Mouse (Mus musculus) kidney, adult 2 months (tissue): ENCODE data around the gene Pdcd1lg2.

Source experiments
- CTCF ChIP-seq: fragments of 200-500 bp; conservative IDR thresholded peaks from 2 replicates; pipeline ENCODE4 v1.5.1; 2011; ENCODE audit warnings: low read depth, mild to moderate bottlenecking, control low read depth, low read length, moderate library complexity, mixed read lengths; ENCODE audit not compliant: insufficient read depth, insufficient read length
- POLR2A ChIP-seq: fragments of 200-500 bp; IDR thresholded peaks from one replicate; pipeline ENCODE4 v1.6.1; 2011; ENCODE audit warnings: low read depth, low read length, control low read depth

- TF ChIP-seq CTCF (no peak), POLR2A (no peak)
Measured at GRCm38 (mm10) chr19:29365105-29365504, 45.6 kb upstream of the Pdcd1lg2 start.
